Comparison of ENCODE assay signal across 10 mouse cellular contexts in genomic region chr3:119387332-119388105, GRCm38 (mm10).
DNase-seq lines count a peak whose midpoint lies in the region; ATAC-seq lines count a peak whose summit lies in the region.
"Had no signal": no experiment of that assay in that cellular context is flagged by ENCODE, and none has a peak within 500 bp of the region (broad histone marks: within the 10 kb centered on the region; RNA-seq: fewer than 3 reads in every experiment).

No protein-coding gene starts in this region.

- H3K27ac ChIP-seq in embryonic facial prominence, embryonic 13.5 days, result no peak overlapping the region
- no peak overlapping the region for H3K27ac ChIP-seq in stomach, embryonic 14.5 days (ENCODE audit: low read length)
- H3K27ac ChIP-seq: limb, embryonic 13.5 days had no signal

- no peak overlapping the region for H3K9ac ChIP-seq in embryonic facial prominence, embryonic 13.5 days
- H3K9ac ChIP-seq in stomach, embryonic 14.5 days (replicated peaks; ENCODE audit: low read depth, low read length), result no peak overlapping the region
- H3K9ac ChIP-seq: heart, embryonic 12.5 days; limb, embryonic 13.5 days had no signal

- 0 out of 2 replicates have a peak, but pooled peaks cover 7% of the 10 kb centered on the region for H3K4me1 ChIP-seq in embryonic facial prominence, embryonic 13.5 days
- no peaks in the 10 kb centered on the region for H3K4me1 ChIP-seq in stomach, embryonic 14.5 days (ENCODE audit: control insufficient read depth, insufficient read depth, low read length)
- H3K4me1 ChIP-seq: heart, embryonic 12.5 days; limb, embryonic 13.5 days had no signal

- H3K36me3 ChIP-seq in embryonic facial prominence, embryonic 13.5 days, result no peaks in the 10 kb centered on the region
- no peaks in the 10 kb centered on the region for H3K36me3 ChIP-seq in stomach, embryonic 14.5 days (ENCODE audit: control insufficient read depth, insufficient read depth, low read length)
- H3K36me3 ChIP-seq: G1E; heart, embryonic 12.5 days; limb, embryonic 13.5 days had no signal

- peak overlapping the region; percentile 37 for H3K4me2 ChIP-seq in embryonic facial prominence, embryonic 13.5 days
- peak overlapping the region; percentile 10; the same call in 1 of the 2 replicates for H3K4me2 ChIP-seq in stomach, embryonic 14.5 days (replicated peaks; ENCODE audit: low read depth, low read length)
- H3K4me2 ChIP-seq: heart, embryonic 12.5 days; limb, embryonic 13.5 days had no signal

- peak; percentile 33 for DNase-seq in left cerebral cortex, postnatal 4 days
- no peak for DNase-seq in left cerebral cortex, adult 8-10 months (ENCODE audit: low spot score in 2 of 2)
- peak; percentile 6 for DNase-seq in layer of hippocampus, adult 9-11 months
- no peak for DNase-seq in yolk sac, embryonic 10.5 days (ENCODE audit: low spot score)
- DNase-seq in spleen, postnatal 36 days (ENCODE audit: low spot score in 2 of 2), result no peak

- WGBS in embryonic facial prominence, embryonic 13.5 days, result 57% methylated on average over 26 of the region's 26 CpGs
- 63% methylated on average over 26 of the region's 26 CpGs for WGBS in stomach, embryonic 14.5 days

- ATAC-seq in embryonic facial prominence, embryonic 13.5 days (ENCODE audit: insufficient number of reproducible peaks, insufficient read depth, low FRiP score, low TSS enrichment, low read depth), result no peak
- ATAC-seq in stomach, embryonic 14.5 days (ENCODE audit: insufficient number of reproducible peaks, insufficient read depth, low FRiP score, low read depth), result no peak

- H3K27me3 ChIP-seq in embryonic facial prominence, embryonic 13.5 days, result no peaks in the 10 kb centered on the region
- H3K27me3 ChIP-seq in stomach, embryonic 14.5 days (ENCODE audit: control insufficient read depth, insufficient read depth, low read length), result no peaks in the 10 kb centered on the region
- H3K27me3 ChIP-seq: heart, embryonic 12.5 days; limb, embryonic 13.5 days had no signal

- intact Hi-C loops in left cerebral cortex, postnatal 4 days (cut with DNase I), result no loop called here

- H3K4me3 ChIP-seq in embryonic facial prominence, embryonic 13.5 days, result 0 out of 2 replicates have a peak overlapping the region, but pooled peaks have one; percentile 5
- no peak overlapping the region for H3K4me3 ChIP-seq in stomach, embryonic 14.5 days (ENCODE audit: low read depth, low read length)
- H3K4me3 ChIP-seq: heart, embryonic 12.5 days; limb, embryonic 13.5 days had no signal

- no peaks in the 10 kb centered on the region for H3K9me3 ChIP-seq in embryonic facial prominence, embryonic 13.5 days
- no peaks in the 10 kb centered on the region for H3K9me3 ChIP-seq in stomach, embryonic 14.5 days (ENCODE audit: control insufficient read depth, low read depth, low read length)
- H3K9me3 ChIP-seq: heart, embryonic 12.5 days; limb, embryonic 13.5 days had no signal

Comparison
In these comparisons a context has a peak if more than half of its experiments do, and no peak if none do; other contexts are left out.
1. DNase-seq: peak in left cerebral cortex, postnatal 4 days (single experiment) and layer of hippocampus, adult 9-11 months (single experiment); none in left cerebral cortex, adult 8-10 months (0 of 2), yolk sac, embryonic 10.5 days (single experiment) and spleen, postnatal 36 days (0 of 2).